Mouse (Mus musculus) spleen, postnatal 10 days (tissue): ENCODE results near the gene Aebp2.
"Not testable (repeated sequence)": the region's sequence is repeated elsewhere in the genome, so short reads cannot be mapped to it uniquely, and the experiment has no call there.

Source experiments
- DNase-seq, 2 experiments: peaks; one replicate each; pipeline ENCODE4 v3.0.0; 2021 to 2022; ENCODE audit warnings: low spot score in 2 of 2

Aebp2 gene

DNA sequence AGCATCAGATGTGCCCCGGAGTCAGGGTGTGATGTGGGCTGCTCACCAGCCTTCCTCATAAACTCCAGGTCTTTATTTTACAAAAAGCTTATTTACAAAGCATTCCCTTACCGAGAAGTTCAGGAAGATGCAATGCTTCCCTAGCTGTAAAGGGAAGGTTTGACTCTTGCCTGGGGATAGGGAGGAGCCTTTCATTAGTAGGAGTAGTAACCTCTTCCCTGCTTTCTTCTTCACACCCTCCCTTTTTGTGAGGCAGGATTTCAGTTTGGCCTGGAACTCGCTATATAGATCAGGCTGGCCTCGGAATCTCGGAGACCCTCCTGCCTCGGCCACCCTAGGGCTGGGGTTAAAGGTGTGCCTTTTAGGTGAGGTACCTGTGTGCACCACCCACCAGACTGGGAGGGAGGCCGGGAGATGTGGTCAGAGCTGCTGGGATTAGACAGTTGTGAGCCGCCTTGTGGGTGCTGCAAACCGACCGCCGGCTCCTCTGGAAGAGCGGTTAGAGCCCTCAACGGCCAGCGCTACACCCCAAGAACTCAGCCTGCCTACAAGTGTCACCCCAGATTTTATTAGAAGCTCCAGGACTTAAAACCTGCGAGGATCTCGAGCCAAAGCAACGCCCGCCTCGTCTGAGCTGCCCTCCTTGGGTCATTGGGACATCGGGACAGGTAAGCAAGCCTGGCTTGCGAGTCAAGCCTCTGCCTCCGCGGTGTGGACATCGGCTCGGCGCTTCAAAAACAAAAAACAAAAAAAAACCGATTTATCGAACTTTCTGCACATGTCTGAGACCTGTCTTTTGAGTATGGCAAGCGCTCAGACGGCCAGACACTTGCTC is at the start of gene Aebp2:
TSS of gene Aebp2 (plus strand) at position 273 of the 835 bp plus-strand sequence.
- peak; percentile 26 to 28 for DNase-seq

DNA sequence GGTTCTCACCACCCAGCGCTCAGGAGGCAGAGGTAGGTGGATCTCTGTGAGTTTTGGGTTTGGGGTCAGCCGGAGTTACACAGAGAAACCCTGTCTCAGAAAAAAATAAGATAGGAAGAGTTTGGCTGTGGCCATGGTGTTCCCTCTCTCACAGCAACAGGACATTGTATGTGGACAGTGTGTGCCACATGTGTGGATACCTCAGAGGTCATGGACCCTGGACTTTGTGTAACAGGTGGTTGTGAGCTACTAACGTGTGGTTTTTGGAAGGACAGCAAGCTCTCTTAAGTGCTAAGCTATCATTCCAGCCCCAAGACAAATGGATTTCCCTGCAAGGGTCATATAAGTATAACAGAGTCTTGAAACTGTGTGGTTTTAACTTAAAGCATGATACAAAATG is 47.5 kb upstream of the Aebp2 start:
- no peak for DNase-seq

DNA sequence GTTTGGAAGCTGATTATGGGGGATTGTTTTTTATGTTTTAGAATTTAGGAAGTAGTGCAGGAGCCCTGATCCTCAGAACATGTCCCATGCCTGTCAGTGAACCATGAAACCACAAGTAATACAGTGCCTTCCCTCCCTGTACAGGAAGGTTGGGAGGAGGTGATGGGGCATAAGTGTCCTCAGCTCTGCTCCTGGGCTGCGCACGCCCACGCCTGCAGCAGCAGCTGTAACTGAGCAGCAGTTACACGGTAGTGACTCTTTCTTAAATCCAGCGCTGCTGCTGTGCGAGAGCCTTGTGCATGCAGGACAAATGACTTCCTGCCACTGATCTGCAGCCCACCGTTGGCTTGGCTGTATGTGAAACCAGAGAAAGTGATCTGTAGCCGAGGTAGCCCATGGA is 46.3 kb upstream of the Aebp2 start:
- DNase-seq: no peak

DNA sequence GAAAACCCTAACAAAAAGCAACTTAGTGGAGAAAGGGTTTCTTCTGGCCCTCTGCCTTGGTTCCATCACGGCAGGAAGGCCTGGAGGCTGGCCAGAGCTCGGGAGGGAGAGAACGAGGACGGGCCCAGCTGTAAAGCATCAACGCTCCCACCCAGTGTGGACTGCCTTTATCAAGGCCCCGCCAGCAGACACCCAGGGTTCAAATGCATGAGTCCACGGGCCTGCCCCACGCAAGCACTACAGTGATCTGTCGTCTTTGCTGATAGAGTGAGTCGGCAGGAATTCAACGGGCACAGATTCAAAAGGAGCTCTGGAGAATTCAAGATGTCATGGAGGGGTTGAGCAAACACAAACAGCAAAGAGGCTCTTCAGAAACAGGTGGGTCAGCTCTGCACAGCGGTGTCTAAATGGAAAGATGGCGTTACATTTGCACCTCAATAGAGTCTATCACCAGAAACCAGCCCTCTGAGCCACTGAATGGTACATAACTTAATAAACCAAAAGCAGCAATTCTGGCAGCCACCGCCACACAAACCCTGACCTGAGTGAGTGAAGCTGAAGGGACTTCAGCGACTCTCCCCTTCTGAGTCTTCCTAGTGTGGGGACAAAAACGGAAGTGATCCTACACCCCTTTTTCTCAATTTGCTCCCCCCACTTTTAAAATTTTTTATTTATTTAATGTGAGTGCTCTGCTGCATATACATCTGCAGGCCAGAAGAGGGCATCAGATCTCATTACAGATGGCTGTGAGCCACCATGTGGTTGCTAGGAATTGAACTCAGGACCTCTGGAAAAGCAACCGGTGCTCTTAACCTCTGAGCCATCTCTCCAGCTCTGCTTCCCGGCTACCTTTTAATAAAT is 45.3 kb upstream of the Aebp2 start:
- DNase-seq: no peak

DNA sequence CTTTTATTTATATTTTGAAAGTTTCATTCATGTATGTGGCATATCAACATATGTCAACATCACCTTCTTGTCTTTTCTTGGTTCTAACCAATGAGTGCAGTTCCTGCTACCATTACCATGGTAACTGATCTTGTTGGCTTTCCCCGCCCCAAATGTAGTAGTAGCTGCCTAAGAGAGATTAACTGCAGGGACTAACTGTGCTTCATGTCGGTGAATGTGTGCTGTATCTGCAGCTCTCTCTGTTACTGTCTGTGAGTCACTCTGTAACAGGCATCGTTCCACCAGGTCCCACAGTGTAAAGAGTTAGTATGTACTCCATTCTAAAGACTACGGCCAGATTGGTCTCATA is 44.7 kb upstream of the Aebp2 start:
- DNase-seq: no peak

DNA sequence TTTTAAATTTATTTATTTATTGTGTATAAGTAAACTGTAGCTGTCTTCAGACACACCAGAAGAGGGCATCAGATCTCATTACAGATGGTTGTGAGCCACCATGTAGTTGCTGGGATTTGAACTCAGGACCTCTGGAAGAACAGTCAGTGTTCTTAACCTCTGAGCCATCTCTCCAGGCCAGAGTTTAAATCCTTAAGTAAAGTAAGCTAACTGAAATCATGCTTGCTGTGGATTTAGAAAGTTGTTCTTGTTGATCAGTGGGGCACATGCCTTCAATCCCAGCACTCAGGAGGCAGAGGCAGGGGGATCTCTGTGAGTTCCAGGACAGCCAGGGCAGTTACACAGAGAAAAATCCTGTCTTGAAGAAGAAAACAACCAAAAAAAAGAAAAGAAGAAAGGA is 43.5 kb upstream of the Aebp2 start:
- not testable (repeated sequence) for DNase-seq

DNA sequence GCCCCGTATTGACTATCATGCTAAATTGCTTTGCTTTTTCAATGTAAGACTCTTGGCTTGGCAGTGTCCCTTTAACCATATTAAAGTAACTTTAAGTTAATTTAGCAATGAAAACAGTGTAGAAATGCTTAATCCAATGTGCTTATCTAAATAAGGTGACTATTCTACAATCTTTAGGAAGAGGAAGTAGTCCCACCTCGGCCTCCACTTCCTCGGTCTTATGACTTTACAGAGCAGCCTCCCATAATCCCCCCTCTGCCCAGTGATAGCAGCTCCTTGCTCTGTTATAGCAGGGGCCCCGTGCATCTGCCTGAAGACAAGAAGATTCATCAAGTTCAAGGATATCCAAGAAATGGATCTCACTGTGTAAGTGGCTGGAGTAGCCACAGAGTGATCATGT is 42.3 kb upstream of the Aebp2 start:
- DNase-seq: no peak

DNA sequence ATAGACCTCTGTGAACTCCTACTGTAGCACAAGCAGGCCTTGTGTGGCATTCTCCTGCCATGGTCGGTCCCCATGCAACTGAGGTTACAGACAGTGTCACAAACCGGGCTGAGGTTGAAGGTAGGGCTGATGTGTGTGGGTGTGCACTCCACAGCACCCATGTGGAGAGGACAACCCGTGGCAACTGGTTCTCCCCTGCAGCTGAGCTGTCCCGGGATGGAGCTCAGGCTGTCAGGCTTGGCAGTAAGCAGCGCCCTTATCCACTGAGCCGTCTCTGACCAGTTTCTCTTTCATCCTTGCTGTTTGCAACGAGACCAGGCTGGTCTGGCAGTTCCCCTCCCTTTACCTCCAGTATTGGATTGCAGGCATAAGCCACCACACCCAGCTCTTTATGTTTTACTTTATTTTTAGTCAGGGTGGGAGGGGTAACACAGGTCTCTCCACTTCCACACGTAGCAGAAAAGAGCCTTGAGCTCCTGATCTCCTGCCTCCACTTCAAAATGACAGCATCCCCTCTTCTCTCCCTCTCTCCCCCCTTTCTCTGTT is 35.7 kb upstream of the Aebp2 start:
- no peak for DNase-seq

DNA sequence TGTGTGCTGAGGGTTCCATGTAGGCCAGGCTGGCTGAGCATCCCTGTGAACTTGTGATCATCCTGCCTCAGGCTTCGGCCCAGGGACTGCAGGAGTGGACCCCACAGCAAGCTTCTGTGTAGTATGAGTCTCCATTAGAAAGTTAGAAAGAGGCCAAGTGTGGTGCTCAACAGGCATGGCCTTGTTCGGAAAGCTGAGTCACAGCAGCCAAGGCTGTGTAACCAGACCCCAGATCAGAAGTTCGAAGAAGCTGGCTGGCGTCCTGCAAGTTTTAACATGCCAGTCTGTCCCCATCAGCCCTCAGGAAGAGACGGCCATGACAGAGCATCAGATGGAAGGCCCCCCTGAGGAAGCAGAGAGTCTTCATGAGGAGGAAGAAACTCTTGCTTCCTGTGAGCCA is 31.1 kb upstream of the Aebp2 start:
- DNase-seq: no peak

DNA sequence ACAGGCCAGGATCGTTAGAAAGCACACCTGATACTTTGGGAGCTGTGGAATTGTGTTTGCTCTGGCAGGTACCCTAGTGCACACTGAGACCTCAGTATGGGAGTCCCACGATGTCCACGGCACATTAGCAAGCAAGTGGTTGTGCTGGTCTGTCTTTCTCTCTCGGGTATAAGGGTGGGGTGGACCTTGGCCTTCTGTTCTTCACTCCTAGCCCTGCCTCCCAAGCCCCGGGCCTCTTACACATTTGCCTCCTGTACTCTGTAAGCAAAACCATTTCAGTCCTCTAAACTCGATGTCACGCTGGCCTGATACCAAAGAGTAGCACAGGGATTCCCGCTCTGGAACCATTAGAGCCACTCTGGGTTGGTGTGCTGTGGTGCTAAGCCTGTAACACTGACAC is 29.8 kb upstream of the Aebp2 start:
- DNase-seq: no peak

DNA sequence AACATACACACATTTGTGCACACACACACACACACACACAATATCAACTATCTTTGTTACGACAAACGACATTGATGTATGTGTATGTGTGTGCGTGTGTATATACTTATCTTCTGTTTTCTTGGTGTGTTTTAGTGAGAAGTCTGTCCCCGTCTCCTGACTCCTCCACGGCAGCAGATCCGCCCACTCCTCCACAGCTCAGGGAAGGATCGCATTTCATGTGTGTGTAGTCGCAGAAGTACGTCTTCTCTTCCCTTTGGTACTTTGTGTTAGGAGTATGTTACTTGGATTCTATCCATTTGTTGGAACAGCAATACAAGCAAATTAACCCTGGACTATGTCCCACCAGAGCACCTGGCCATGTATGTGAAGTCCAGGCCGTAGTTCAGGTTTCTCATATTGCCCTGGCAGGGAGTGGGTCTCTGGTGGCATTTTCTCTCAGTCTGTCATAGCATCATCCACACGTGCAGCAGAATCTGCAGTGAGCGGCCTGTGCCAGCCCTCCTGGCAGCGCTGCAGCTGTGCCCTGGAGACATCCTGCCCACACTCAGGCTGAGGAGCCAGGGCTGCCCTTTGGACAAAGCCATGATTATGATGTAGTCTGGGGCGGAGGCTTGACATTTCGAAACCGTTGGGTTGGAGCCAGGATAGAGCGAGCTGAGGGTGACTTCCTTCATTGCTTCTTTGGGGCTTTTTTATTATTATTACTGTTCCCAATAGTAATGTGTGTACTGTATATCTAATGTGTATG is 28.9 kb upstream of the Aebp2 start:
- no peak for DNase-seq

DNA sequence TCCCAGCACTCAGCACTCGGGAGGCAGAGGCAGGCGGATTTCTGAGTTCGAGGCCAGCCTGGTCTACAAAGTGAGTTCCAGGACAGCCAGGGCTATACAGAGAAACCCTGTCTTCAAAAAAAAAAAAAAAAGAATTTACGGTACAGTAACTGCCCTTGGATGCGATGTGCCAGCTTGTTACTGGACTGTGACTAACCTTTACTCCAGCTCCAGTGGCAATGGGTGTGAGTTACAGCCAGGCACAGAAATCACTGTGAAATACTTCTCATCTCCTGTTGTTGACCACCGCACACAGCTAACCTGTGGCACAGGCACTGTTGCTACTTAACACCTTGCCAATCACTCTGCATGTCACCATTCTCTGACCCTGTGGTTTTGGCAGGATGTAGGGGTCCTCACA is 26.9 kb upstream of the Aebp2 start:
- not testable (repeated sequence) for DNase-seq

DNA sequence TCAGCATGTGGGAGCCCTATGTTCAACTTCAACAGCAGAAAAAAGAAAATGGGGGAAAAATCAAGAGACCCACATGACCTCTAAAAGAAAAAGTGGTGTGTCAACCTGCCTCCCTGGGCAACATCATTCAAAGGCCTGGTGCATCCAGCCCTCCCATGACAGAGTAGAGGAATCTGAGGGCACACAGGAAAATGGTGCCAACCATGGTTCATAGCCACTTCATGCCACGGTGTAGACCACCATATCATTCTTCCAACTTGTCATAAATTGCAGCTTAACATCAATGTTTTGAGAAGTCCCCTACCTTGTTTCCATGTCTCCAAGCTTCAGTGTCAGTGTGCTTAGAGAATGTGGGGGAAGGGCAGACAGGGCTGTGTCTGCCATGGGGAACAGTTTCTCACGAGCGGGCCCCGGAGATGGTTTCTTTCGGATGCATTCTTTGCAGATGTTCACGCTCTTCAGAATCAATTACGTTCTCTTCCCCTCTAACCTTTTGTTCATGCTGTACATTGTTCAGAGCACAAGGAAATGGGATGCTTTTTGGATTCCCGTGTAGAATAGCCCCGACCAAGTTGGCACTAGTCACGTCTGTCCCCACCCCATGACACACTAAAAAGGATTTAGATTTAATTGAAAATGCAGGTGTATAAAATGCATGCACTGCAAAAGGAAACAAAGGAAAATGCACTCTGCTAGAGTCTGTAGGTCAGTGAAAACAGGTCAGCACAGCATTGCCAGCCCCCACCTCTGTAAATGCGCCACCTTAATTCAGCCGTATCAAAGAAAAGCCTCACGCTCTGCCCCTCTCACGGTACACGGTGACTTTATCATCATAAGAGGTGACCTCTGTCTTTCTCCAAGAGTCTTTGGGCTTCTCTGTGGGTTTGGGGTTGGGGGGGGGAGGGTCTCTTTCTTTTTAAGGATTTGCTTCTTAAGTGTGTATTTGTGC is 24.8 kb upstream of the Aebp2 start:
- no peak for DNase-seq

DNA sequence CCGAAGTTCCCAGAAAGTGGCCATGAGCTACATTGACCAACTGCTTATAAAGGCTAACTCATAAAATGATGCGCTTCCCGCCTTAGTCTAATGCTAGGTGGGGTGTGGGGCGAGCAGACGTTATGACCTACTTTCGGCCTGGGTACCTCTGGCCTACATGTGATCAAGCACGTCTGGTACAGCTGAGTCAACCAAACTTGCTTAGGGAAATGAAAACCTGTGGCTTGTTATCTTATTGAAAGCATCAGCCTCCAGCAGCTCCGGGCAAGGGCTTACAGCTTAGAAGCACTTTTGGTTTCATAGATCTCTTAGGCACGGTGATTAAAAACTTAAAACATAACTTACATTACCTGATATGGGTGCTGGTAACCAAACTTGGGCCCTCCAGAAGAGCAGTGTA is 23.9 kb upstream of the Aebp2 start:
- DNase-seq: no peak

DNA sequence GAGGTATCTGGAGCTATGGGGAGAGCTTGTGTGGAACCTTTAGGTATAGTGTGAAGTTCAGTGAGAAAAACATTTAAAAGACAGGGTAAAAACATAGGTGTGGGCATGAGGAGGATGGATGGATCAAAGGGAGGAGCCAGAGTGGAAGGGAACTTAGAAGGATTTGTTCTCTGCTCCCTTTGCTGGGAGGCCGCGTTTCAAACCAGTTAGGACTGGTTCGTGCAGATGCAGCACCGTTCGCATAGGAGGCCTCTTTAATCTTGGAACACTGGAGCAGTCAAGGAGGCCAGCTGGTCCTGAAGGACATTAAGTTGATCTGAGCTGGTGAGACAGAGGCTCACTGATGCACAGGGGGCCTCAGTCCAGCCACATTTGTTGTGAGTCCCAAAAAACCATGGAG is 23.1 kb upstream of the Aebp2 start:
- DNase-seq: no peak

DNA sequence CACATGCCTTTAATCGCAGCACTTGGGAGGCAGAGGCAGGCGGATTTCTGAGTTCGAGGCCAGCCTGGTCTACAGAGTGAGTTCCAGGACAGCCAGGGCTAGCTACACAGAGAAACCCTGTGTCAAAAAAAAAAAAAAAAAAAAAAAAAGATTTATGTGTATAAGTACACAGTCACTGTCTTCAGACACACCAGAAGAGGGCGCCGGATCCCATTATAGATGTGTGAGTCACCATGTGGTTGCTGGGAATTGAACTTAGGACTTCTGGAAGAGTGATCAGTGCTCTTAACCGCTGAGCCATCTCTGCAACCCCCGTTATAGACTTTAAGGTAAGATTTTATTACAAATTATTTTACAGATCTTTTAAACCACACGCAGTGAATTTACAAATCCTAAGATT is 21.8 kb upstream of the Aebp2 start:
- DNase-seq: not testable (repeated sequence)

DNA sequence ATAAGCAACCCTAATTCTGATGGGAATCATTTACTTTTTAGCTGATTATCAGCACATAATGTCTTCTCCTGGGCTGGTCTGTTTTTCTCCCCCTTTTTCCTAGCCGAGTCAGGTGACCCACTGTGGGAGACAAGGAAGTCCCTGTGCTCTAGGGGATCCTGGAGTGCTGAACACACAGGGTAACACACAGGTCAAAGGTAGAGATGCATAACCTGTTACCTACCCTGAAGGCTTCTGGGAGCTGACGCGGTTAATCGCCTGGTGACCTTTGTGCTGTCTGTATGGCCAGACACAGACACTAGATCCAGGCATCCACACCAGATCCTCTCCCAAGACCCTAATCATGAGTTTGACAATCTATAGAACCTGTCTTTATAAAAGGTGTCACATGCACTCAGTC is 21.3 kb upstream of the Aebp2 start:
- DNase-seq: no peak

DNA sequence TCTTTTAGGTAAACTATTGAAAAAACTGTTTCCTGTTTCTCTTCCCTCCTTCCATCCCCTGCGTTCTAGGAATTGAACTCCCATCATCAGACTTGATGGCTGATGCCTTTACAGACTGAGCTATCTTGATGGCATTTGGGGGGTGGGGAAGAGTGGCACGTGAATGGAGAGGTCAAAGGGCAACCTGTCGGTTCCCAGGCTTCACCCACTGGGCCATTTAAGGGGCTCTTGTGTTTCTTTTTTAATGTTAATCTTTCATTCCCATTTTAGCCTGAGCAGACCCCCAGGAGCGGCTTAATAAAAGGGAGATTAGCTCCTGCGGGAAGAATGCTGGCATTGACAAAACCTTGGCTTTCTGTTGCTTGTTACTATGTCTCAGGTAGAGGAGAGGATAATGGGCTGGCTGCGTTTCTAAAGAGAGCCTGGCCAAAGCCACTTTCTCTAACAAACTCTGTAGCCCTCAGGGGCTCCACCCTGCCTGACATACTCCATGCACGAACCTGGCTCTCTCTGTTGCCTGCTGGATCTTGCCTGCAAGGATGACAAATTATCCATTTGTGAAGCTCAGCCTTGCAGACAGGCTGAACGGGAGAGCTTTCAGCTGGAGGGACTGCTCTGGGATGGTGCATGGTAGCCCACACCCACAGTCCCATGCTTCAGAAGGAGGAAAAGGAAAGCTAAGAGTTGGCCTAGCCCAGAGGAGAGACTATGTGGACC is 19.1 kb upstream of the Aebp2 start:
- DNase-seq: no peak

DNA sequence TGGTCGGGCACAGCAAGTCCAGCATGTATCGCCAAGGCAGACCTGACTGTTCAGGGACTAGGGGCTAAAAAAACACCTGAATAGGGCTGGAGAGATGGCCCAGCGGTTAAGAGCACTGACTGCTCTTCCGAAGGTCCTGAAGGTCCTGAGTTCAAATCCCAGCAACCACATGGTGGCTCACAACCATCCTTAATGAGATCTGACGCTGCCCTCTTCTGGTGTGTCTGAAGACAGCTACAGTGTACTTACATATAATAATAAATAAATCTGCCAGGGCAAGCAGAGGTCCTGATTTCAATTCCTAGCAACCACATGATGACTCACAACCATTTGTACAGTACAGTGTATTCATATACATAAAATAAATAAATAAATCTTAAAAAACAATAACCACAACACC is 17.3 kb upstream of the Aebp2 start:
- not testable (repeated sequence) for DNase-seq

DNA sequence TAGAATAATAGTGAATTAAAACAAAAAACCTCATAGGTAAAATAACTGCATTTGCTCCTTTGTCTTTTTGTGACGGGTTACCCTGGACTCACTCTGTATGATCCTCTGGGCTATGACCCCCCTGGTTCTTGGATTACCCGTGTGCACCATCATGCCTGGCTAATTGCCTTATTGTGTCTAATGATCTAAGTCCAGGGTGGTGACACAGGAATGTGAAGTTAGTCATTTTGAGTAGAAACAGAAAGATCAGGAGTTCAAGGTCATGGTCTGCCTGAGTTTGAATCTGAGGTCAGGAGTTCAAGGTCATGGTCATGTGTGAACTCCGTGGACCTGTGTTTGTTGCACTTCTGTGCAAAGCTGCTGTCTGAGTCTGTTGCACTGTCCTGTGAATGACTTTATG is 16.7 kb upstream of the Aebp2 start:
- DNase-seq: no peak
